10 mouse cellular contexts compared by ENCODE assay signal in the genomic region with DNA sequence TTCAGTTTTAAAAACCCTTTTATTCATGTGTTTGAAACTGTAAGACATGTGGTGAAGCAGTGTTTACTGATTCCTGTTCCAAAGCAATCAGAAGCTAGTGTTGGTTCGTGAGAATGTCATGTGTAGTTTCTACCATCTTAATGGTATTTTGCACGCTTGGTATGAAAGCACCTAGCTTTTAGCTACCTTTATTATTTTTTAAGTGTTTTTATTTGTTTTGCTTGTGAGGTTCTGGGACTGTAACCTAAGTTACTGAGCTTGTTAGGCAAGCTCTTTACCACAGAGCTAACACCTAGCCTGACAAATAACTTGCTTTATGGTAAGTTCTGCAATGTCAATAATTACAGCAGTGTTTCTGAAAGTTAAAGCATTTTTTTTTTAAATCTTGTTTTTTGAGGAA. TPM values are rescaled to one million over a fixed set of nuclear protein-coding genes. Genes with fewer than 3 reads are reported as not detected.
DNase-seq lines count a peak whose midpoint lies in the region; ATAC-seq and TF ChIP-seq lines count a peak whose summit lies in the region.
"Had no signal": no experiment of that assay in that cellular context is flagged by ENCODE, and none has a peak within 500 bp of the region (broad histone marks: within the 10 kb centered on the region; RNA-seq: fewer than 3 reads in every experiment).

No protein-coding gene starts in this region.

- no peak for ATAC-seq in lung, postnatal 0 days
- no peak for ATAC-seq in limb, embryonic 11.5 days (ENCODE audit: insufficient number of reproducible peaks, low FRiP score, low TSS enrichment, low read depth)
- no peak for ATAC-seq in erythroid progenitor cell, adult 5-6 weeks (replicated peaks; ENCODE audit: low FRiP score, poor library complexity, severe bottlenecking)

- no peaks in the 10 kb centered on the region for H3K36me3 ChIP-seq in lung, postnatal 0 days (ENCODE audit: insufficient read depth, low read length)
- no peaks in the 10 kb centered on the region for H3K36me3 ChIP-seq in limb, embryonic 11.5 days (ENCODE audit: control insufficient read depth, insufficient read depth, low read length)
- H3K36me3 ChIP-seq in small intestine, adult 2 months (ENCODE audit: control insufficient read depth, insufficient read depth, low read length): no peaks in the 10 kb centered on the region

- H3K9me3 ChIP-seq in lung, postnatal 0 days (ENCODE audit: low read length): no peaks in the 10 kb centered on the region
- no peaks in the 10 kb centered on the region for H3K9me3 ChIP-seq in limb, embryonic 11.5 days (ENCODE audit: control insufficient read depth, low read length)

- no peak for TF ChIP-seq POLR2A in embryonic fibroblast, embryonic 13.5 days (IDR thresholded peaks at IDR 0.05; ENCODE audit: low read depth, low read length)
- TF ChIP-seq POLR2A in small intestine, adult 2 months (IDR thresholded peaks at IDR 0.05; ENCODE audit: low read depth, low read length): no peak

- H3K4me2 ChIP-seq in lung, postnatal 0 days (replicated peaks; ENCODE audit: low read depth, low read length): peak overlapping the region; percentile 84
- H3K4me2 ChIP-seq in limb, embryonic 11.5 days (ENCODE audit: low read depth, severe bottlenecking): peak overlapping the region; percentile 34

- WGBS in lung, postnatal 0 days: 54% methylated on average over 2 of the region's 2 CpGs
- WGBS in limb, embryonic 11.5 days: 48% methylated on average over 2 of the region's 2 CpGs
- 35% methylated on average over 2 of the region's 2 CpGs for WGBS in small intestine, adult 2 months

- H3K9ac ChIP-seq in lung, postnatal 0 days (replicated peaks; ENCODE audit: low read depth): no peak overlapping the region
- no peak overlapping the region for H3K9ac ChIP-seq in limb, embryonic 11.5 days (ENCODE audit: low read length)

- H3K27ac ChIP-seq in lung, postnatal 0 days (ENCODE audit: low read length): 0 out of 2 replicates have a peak overlapping the region, but pooled peaks have one; percentile 4
- no peak overlapping the region for H3K27ac ChIP-seq in embryonic fibroblast, embryonic 13.5 days (ENCODE audit: insufficient read depth, low read length)
- H3K27ac ChIP-seq in limb, embryonic 11.5 days (replicated peaks; ENCODE audit: low read depth, low read length): no peak overlapping the region
- H3K27ac ChIP-seq in small intestine, adult 2 months (ENCODE audit: insufficient read depth, low read depth, low read length): no peak overlapping the region

- no peaks in the 10 kb centered on the region for H3K27me3 ChIP-seq in lung, postnatal 0 days (replicated peaks; ENCODE audit: insufficient read depth, low read length)
- no peaks in the 10 kb centered on the region for H3K27me3 ChIP-seq in limb, embryonic 11.5 days (ENCODE audit: control insufficient read depth, insufficient read depth, low read length)
- H3K27me3 ChIP-seq in small intestine, adult 2 months (ENCODE audit: control insufficient read depth, insufficient read depth, low read length): no peaks in the 10 kb centered on the region

- H3K4me1 ChIP-seq in lung, postnatal 0 days (ENCODE audit: insufficient read depth, low read depth, low read length): peaks cover 7% of the 10 kb centered on the region; the same call in 1 of the 2 replicates
- no peaks in the 10 kb centered on the region for H3K4me1 ChIP-seq in embryonic fibroblast, embryonic 13.5 days (ENCODE audit: control insufficient read depth, insufficient read depth, low read length)
- peaks cover 7% of the 10 kb centered on the region for H3K4me1 ChIP-seq in limb, embryonic 11.5 days (ENCODE audit: control insufficient read depth, insufficient read depth, low read length)
- peaks cover 3% of the 10 kb centered on the region for H3K4me1 ChIP-seq in small intestine, adult 2 months (ENCODE audit: control insufficient read depth, insufficient read depth, insufficient read length, low read length)

- no peak for TF ChIP-seq CTCF in lung, postnatal 0 days (IDR thresholded peaks at IDR 0.05)
- TF ChIP-seq CTCF in embryonic fibroblast, embryonic 13.5 days (IDR thresholded peaks at IDR 0.05; ENCODE audit: borderline replicate concordance, insufficient read depth, low read length): no peak
- TF ChIP-seq CTCF in small intestine, adult 2 months (IDR thresholded peaks at IDR 0.05; ENCODE audit: extremely low read depth, insufficient read length, insufficient replicate concordance, low read depth, low read length): no peak

- no peak for TF ChIP-seq EP300 in lung, postnatal 0 days (IDR thresholded peaks at IDR 0.05)

- no peak for DNase-seq in lung, postnatal 0 days (ENCODE audit: low spot score)
- no peak for DNase-seq in lung, postnatal 36 days
- no peak for DNase-seq in limb, embryonic 11.5 days (ENCODE audit: low spot score)
- no peak for DNase-seq in urinary bladder, postnatal 14 days (ENCODE audit: low spot score)
- DNase-seq in layer of hippocampus, postnatal 10 days (ENCODE audit: low spot score in 2 of 2): no peak
- DNase-seq: layer of hippocampus, postnatal 36 days; thymus, postnatal 4 days had no signal

- peak overlapping the region; percentile 76; the same call in 1 of the 2 replicates for H3K4me3 ChIP-seq in lung, postnatal 0 days (ENCODE audit: low read depth, low read length)
- H3K4me3 ChIP-seq in embryonic fibroblast, embryonic 13.5 days (ENCODE audit: insufficient read depth, low read length): peak overlapping the region; percentile 61
- H3K4me3 ChIP-seq in limb, embryonic 11.5 days (ENCODE audit: low read depth, low read length): peak overlapping the region; percentile 70
- peak overlapping the region; percentile 49 for H3K4me3 ChIP-seq in small intestine, adult 2 months (ENCODE audit: low read depth, low read length)

RNA-seq across cellular contexts. Expression of a gene that starts 1.7 kb away (rescaled TPM):
- 4.6 and 5.7 TPM in 2 replicates for polyA plus RNA-seq in lung, postnatal 0 days (2015; fragmentation: Nextera tagmentation; extraction: Ambion mirVana)
- polyA plus RNA-seq in embryonic fibroblast, embryonic 13.5 days (2011; ENCODE audit: insufficient read length, low read depth, missing spikeins): 8.7 and 10.9 TPM in 2 replicates
- 2.3 and 3.3 TPM in 2 replicates for polyA plus RNA-seq in limb, embryonic 11.5 days (2014; fragmentation: Nextera tagmentation; extraction: Ambion mirVana)
- 3.8 and 7.0 TPM in 2 replicates for polyA plus RNA-seq in small intestine, adult 2 months (2012; rRNA removed)
- total RNA-seq in layer of hippocampus, postnatal 10 days (2021): 10 to 100 TPM; 44.1 to 50.0 TPM
- 12.6 and 15.9 TPM in 2 replicates for total RNA-seq in erythroid progenitor cell, adult 5-6 weeks (2015; ENCODE audit: low replicate concordance)
- total RNA-seq in erythroid progenitor cell, adult 5-6 weeks (2017; ENCODE audit: low replicate concordance): 5.9 and 9.5 TPM in 2 replicates
